Mouse (Mus musculus): Measurements from ENCODE around the gene Acad8. TPM values are rescaled to one million over a fixed set of nuclear protein-coding genes. Genes with fewer than 3 reads are reported as not detected.
A peak's percentile ranks its signal among the peaks of the same experiment; 100 is the strongest.

Acad8 gene
- polyA plus RNA-seq, 1 experiment from 2014 or later = 37.8 TPM

DNA sequence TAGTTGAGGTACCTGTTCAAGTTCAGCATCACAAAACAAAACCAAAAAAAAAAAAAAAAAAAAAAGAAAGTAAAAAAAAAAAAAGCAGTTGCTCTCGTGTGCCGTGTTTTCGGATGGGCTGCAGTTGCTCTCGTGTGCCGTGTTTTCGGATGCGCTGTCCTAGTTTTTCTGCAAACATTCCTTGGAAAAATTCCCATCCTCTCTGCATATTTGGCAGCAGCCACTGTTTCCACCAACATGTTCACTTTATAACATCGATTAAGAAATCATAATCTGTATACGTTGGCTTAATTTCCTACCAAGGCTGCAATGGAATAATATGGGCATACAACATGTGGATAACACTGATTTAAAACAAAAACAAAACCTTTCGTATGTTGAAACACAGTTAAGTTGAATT, 6.2 kb downstream of the Acad8 start:
- Histone ChIP-seq H3K4me3 (ENCODE audit: low read depth, low read length) (no peak overlapping the region), H3K4me2 (replicated peaks; ENCODE audit: low read depth) (no peak overlapping the region), H3K27ac (replicated peaks) (no peak overlapping the region), H3K4me1 (replicated peaks; ENCODE audit: control insufficient read depth, insufficient read depth) (no peaks in the 10 kb centered on the region), H3K27me3 (ENCODE audit: control insufficient read depth, insufficient read depth, low read length) (no peaks in the 10 kb centered on the region), H3K36me3 (ENCODE audit: control insufficient read depth, insufficient read depth, low read length) (peaks cover 9% of the 10 kb centered on the region; the same call in 1 of the 2 replicates), H3K9ac (ENCODE audit: low read length) (no peak overlapping the region), H3K9me3 (ENCODE audit: control insufficient read depth, low read length) (no peaks in the 10 kb centered on the region)
- ATAC-seq (ENCODE audit: low FRiP score, low TSS enrichment) (no peak), DNase-seq (ENCODE audit: low spot score) (no peak)
- TF ChIP-seq CTCF (IDR thresholded peaks at IDR 0.05; ENCODE audit: low read depth) = no peak
- no peak for TF ChIP-seq EP300 (optimal IDR thresholded peaks at IDR 0.05)
- 74% methylated on average over 10 of the region's 10 CpGs for WGBS

DNA sequence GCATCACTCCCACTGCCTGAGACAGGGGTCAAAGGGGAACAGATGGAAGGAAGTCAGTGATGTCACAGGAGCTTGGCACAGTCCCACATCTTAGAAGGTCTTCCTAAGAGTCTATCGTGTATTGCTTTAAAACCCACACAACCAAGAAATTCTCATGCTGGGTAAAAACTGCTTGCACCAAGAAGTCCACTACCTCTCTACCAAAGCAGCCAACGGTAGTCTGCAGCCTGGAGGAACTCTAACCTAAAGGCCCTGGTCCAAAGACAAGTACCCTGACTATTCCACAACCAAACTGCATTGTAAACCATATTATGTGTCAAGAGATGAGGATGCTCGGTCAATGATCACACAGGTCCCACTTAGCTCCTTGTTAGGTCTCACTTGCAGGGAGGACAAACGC, 9.2 kb downstream of the Acad8 start:
- H3K27me3 ChIP-seq (ENCODE audit: control insufficient read depth, insufficient read depth, low read length) = no peaks in the 10 kb centered on the region
- H3K9ac ChIP-seq (ENCODE audit: low read length) = no peak overlapping the region
- peaks cover 9% of the 10 kb centered on the region; the same call in 1 of the 2 replicates for H3K36me3 ChIP-seq (ENCODE audit: control insufficient read depth, insufficient read depth, low read length)
- 91% methylated on average over 4 of the region's 4 CpGs for WGBS
- TF ChIP-seq EP300 (optimal IDR thresholded peaks at IDR 0.05) = no peak
- TF ChIP-seq CTCF (IDR thresholded peaks at IDR 0.05; ENCODE audit: low read depth) = no peak
- H3K4me2 ChIP-seq (replicated peaks; ENCODE audit: low read depth) = no peak overlapping the region
- no peak overlapping the region for H3K27ac ChIP-seq (replicated peaks)
- no peaks in the 10 kb centered on the region for H3K4me1 ChIP-seq (replicated peaks; ENCODE audit: control insufficient read depth, insufficient read depth)
- DNase-seq (ENCODE audit: low spot score) (no peak), ATAC-seq (ENCODE audit: low FRiP score, low TSS enrichment) (no peak)
- H3K9me3 ChIP-seq (ENCODE audit: control insufficient read depth, low read length) = no peaks in the 10 kb centered on the region
- no peak overlapping the region for H3K4me3 ChIP-seq (ENCODE audit: low read depth, low read length)

DNA sequence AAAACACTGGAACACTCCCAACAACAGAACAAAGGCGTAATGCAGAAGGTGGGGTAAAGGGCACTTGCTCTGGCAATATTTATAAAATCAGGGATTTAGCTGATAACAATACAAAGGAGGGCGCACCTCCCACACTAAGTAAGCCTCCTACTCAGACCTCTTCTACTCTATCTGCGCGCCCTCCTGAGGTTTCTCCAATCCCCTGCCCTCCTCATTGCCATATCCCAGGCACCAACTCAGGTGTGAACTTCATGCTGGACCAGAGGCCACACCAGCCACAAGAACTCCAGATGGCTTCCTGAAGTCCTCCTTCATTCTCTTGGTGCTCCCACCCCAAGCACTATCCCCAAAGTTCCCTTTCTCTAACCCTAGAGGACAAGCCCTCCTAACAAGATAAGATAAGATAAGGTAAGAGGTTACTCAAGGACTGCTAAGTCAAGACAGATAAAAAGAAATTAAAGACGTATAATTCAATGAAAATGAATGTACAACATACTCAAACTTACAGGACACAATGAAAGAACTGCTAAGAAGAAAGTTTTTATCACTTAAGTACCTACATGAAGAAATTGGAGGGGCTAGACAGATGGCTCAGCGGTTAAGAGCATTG, 13.6 kb downstream of the Acad8 start:
- Histone ChIP-seq H3K27ac (replicated peaks) (no peak overlapping the region; the same call in 1 of the 2 replicates), H3K4me3 (ENCODE audit: low read depth, low read length) (no peak overlapping the region), H3K9me3 (ENCODE audit: control insufficient read depth, low read length) (no peaks in the 10 kb centered on the region), H3K4me1 (replicated peaks; ENCODE audit: control insufficient read depth, insufficient read depth) (no peaks in the 10 kb centered on the region), H3K36me3 (ENCODE audit: control insufficient read depth, insufficient read depth, low read length) (peaks cover 16% of the 10 kb centered on the region; the same call in 1 of the 2 replicates), H3K9ac (ENCODE audit: low read length) (no peak overlapping the region), H3K27me3 (ENCODE audit: control insufficient read depth, insufficient read depth, low read length) (no peaks in the 10 kb centered on the region), H3K4me2 (replicated peaks; ENCODE audit: low read depth) (no peak overlapping the region)
- DNase-seq (ENCODE audit: low spot score) = peak; percentile 44
- WGBS = 75% methylated on average over 6 of the region's 6 CpGs
- no peak for TF ChIP-seq CTCF (IDR thresholded peaks at IDR 0.05; ENCODE audit: low read depth)
- no peak for TF ChIP-seq EP300 (optimal IDR thresholded peaks at IDR 0.05)
- ATAC-seq (ENCODE audit: low FRiP score, low TSS enrichment) = peak; percentile 81

DNA sequence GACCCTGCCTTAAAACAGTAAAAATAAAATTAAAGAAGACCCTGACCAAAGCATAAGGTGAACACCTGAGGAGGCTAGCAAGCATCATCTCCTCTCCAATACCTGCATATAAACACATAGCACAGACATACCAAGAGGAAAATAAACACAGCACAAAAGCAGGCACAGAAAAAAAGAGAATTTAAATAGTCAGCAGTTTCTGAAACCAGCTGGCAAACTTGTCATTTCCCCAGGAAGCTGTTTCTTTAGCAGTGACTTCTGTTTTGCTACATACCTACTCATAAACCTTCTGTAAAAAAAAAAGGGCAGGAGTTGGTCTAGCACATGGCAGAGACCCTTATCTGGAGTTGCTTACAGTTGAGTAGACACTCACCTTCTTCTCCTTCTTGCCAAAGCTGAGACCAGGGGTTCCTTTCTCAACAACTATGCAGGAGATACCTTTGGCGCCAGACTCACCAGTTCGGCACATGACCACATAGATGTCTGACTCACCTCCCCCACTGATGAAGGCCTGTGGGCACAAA, 14.2 kb downstream of the Acad8 start:
- Histone ChIP-seq H3K9me3 (ENCODE audit: control insufficient read depth, low read length) (no peaks in the 10 kb centered on the region), H3K4me3 (ENCODE audit: low read depth, low read length) (no peak overlapping the region), H3K27me3 (ENCODE audit: control insufficient read depth, insufficient read depth, low read length) (no peaks in the 10 kb centered on the region), H3K9ac (ENCODE audit: low read length) (no peak overlapping the region), H3K4me1 (replicated peaks; ENCODE audit: control insufficient read depth, insufficient read depth) (no peaks in the 10 kb centered on the region), H3K36me3 (ENCODE audit: control insufficient read depth, insufficient read depth, low read length) (peaks cover 20% of the 10 kb centered on the region), H3K4me2 (replicated peaks; ENCODE audit: low read depth) (no peak overlapping the region), H3K27ac (replicated peaks) (no peak overlapping the region)
- TF ChIP-seq EP300 (optimal IDR thresholded peaks at IDR 0.05) = no peak
- no peak for TF ChIP-seq CTCF (IDR thresholded peaks at IDR 0.05; ENCODE audit: low read depth)
- DNase-seq (ENCODE audit: low spot score) = no peak
- ATAC-seq (ENCODE audit: low FRiP score, low TSS enrichment) = no peak; the same call in 1 of the 2 replicates
- WGBS = 64% methylated on average over 2 of the region's 2 CpGs

DNA sequence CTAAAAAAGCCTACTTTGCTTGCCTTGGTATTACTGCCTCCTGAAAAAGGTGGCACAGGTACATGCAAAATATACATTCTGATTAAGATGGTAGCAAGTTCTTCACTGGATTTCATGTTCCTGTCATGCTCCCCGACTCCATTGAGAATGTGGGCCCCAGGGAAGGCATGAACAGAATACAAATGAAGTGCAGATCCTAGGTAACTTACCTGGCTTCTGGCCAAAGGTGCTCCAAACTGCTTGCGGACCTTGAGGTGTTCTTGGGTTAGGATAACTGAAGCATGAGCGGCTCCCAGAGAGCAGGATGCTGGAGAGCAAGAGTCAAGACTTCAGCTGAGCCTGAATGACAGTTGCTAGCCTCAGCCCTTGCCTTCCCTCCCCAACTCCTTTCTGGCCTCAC, 20.6 kb downstream of the Acad8 start:
- DNase-seq (ENCODE audit: low spot score) = no peak
- 85% methylated on average over 3 of the region's 3 CpGs for WGBS
- H3K27ac ChIP-seq (replicated peaks) = no peak overlapping the region
- H3K4me3 ChIP-seq (ENCODE audit: low read depth, low read length) = no peak overlapping the region
- H3K9ac ChIP-seq (ENCODE audit: low read length) = no peak overlapping the region
- ATAC-seq (ENCODE audit: low FRiP score, low TSS enrichment) = no peak
- H3K4me1 ChIP-seq (replicated peaks; ENCODE audit: control insufficient read depth, insufficient read depth) = no peaks in the 10 kb centered on the region
- no peaks in the 10 kb centered on the region for H3K27me3 ChIP-seq (ENCODE audit: control insufficient read depth, insufficient read depth, low read length)
- peaks cover 29% of the 10 kb centered on the region for H3K36me3 ChIP-seq (ENCODE audit: control insufficient read depth, insufficient read depth, low read length)
- no peak for TF ChIP-seq EP300 (optimal IDR thresholded peaks at IDR 0.05)
- TF ChIP-seq CTCF (IDR thresholded peaks at IDR 0.05; ENCODE audit: low read depth) = no peak
- no peak overlapping the region for H3K4me2 ChIP-seq (replicated peaks; ENCODE audit: low read depth)
- no peaks in the 10 kb centered on the region for H3K9me3 ChIP-seq (ENCODE audit: control insufficient read depth, low read length)

DNA sequence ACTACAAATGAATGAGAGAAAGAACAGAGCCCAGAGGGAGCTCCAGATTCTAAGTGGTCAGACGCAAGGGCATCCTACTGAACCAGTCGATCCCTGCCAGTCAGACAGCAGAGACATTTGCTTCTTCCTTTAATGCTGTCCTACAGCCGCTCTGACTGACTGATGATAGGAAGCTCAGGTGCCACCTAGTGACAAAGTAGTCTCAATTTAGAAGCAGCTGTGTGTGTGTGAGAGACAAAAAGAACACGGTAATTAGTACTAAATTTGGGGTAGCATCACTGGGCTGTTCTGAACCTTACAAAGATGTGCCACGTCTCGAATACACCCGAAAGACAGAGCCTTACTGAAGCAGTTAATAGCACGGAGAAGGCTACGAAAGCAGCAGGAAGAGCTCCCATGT, 21.6 kb downstream of the Acad8 start:
- H3K27ac ChIP-seq (replicated peaks) = no peak overlapping the region
- peaks cover 27% of the 10 kb centered on the region for H3K36me3 ChIP-seq (ENCODE audit: control insufficient read depth, insufficient read depth, low read length)
- 91% methylated on average over 9 of the region's 9 CpGs for WGBS
- H3K4me1 ChIP-seq (replicated peaks; ENCODE audit: control insufficient read depth, insufficient read depth) = no peaks in the 10 kb centered on the region
- H3K27me3 ChIP-seq (ENCODE audit: control insufficient read depth, insufficient read depth, low read length) = no peaks in the 10 kb centered on the region
- TF ChIP-seq EP300 (optimal IDR thresholded peaks at IDR 0.05) (no peak), CTCF (IDR thresholded peaks at IDR 0.05; ENCODE audit: low read depth) (peak; percentile 38; the same call in 1 of the 2 replicates)
- H3K9me3 ChIP-seq (ENCODE audit: control insufficient read depth, low read length) = no peaks in the 10 kb centered on the region
- no peak overlapping the region for H3K4me3 ChIP-seq (ENCODE audit: low read depth, low read length)
- ATAC-seq (ENCODE audit: low FRiP score, low TSS enrichment) (no peak), DNase-seq (ENCODE audit: low spot score) (no peak)
- no peak overlapping the region for H3K4me2 ChIP-seq (replicated peaks; ENCODE audit: low read depth)
- H3K9ac ChIP-seq (ENCODE audit: low read length) = no peak overlapping the region

Measured in stomach, postnatal 0 days (tissue).